Mouse (Mus musculus): Measurements from ENCODE around the gene Tor2a.

DNA sequence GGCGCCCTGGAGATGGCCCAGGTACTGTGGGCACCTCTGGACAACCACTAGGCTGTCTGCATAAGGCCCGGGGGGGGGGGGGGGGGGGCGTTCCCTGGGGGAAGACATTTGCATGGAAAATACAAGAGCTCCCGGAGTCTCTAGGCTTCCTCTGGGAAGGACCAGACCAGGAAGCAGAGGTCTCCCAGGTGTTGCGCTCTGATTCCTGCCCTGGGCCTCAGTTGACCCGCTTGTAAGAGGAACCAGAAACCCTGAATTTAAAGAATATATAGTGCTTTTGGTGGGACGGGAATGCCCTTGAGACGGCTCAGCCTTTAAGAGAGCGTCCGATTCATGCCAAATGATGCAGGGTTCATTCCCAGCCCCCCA, 5.4 kb upstream of the Tor2a start:
- TF ChIP-seq CTCF (IDR thresholded peaks at IDR 0.05; ENCODE audit: borderline replicate concordance, insufficient read depth, low read length) (no peak), POLR2A (IDR thresholded peaks at IDR 0.05; ENCODE audit: low read depth, low read length) (no peak)

All from embryonic fibroblast, embryonic 13.5 days (primary cell).